Mouse (Mus musculus) limb, embryonic 15.5 days (tissue): Measurements from ENCODE around the gene Shroom1. TPM values are rescaled to one million over a fixed set of nuclear protein-coding genes. Genes with fewer than 3 reads are reported as not detected.

ENCODE experiments used
- ATAC-seq: fragments of 200-750 bp; cut with Nextera tagmentation; 2 replicates; pipeline ENCODE4 v1.8.0; 2017; ENCODE audit warnings: low read depth, moderate TSS enrichment; ENCODE audit not compliant: insufficient number of reproducible peaks, low FRiP score, low TSS enrichment
- H3K27ac ChIP-seq: fragments of 300-500 bp; sonication (generic); 2 replicates; pipeline ENCODE4 v1.5.1; 2015; ENCODE audit warnings: moderate library complexity, mild to moderate bottlenecking, inconsistent platforms
- H3K27me3 ChIP-seq: fragments of 300-500 bp; sonication (generic); 2 replicates; pipeline ENCODE4 v1.6.1; 2015; ENCODE audit warnings: inconsistent platforms
- H3K36me3 ChIP-seq: fragments of 300-500 bp; sonication (generic); 2 replicates; pipeline ENCODE4 v1.6.1; 2015; ENCODE audit warnings: inconsistent platforms
- H3K4me1 ChIP-seq: fragments of 300-500 bp; sonication (generic); 2 replicates; pipeline ENCODE4 v1.6.1; 2015; ENCODE audit warnings: inconsistent platforms
- H3K4me2 ChIP-seq: fragments of 300-500 bp; sonication (generic); 2 replicates; pipeline ENCODE4 v1.6.1; 2015; ENCODE audit warnings: mild to moderate bottlenecking, inconsistent platforms
- H3K4me3 ChIP-seq: fragments of 300-500 bp; sonication (generic); 2 replicates; pipeline ENCODE4 v1.5.1; 2015; ENCODE audit warnings: mild to moderate bottlenecking, inconsistent platforms
- H3K9ac ChIP-seq: fragments of 300-500 bp; sonication (generic); 2 replicates; pipeline ENCODE4 v1.6.1; 2015; ENCODE audit warnings: inconsistent platforms
- H3K9me3 ChIP-seq: fragments of 300-500 bp; sonication (generic); 2 replicates; pipeline ENCODE4 v1.6.1; 2016; ENCODE audit warnings: inconsistent platforms
- WGBS: fragments of 180-500 bp; shearing (Covaris S2); methylation state at CpG from one replicate; pipeline ENCODE4 v1.1.7; 2015; 5-methylcytosine and 5-hydroxymethylcytosine counted together
- polyA plus RNA-seq: library from polyadenylated mRNA; unstranded; fragments of >200 nt; fragmentation: Nextera tagmentation; extraction: Ambion mirVana; gene quantifications from 2 replicates; pipeline ENCODE4 v1.2.1, GENCODE M21; 2015

The Shroom1 gene
- polyA plus RNA-seq, 1 experiment from 2014 or later = 4.6 TPM

GRCm38 (mm10) chr11:53486351-53486750, 29.3 kb downstream of the Shroom1 start:
- no peak overlapping the region for H3K4me2 ChIP-seq
- H3K9ac ChIP-seq = no peak overlapping the region
- H3K36me3 ChIP-seq = no peaks in the 10 kb centered on the region
- peaks cover 29% of the 10 kb centered on the region for H3K27me3 ChIP-seq
- no peaks in the 10 kb centered on the region for H3K9me3 ChIP-seq
- H3K27ac ChIP-seq = no peak overlapping the region
- peaks cover 13% of the 10 kb centered on the region for H3K4me1 ChIP-seq
- 69% methylated on average over 3 of the region's 3 CpGs for WGBS
- ATAC-seq = no peak
- no peak overlapping the region for H3K4me3 ChIP-seq

- peak overlapping the region; percentile 44 for H3K4me2 ChIP-seq
- no peaks in the 10 kb centered on the region for H3K9me3 ChIP-seq
- WGBS = 6% methylated on average over 27 of the region's 27 CpGs
- peaks cover 25% of the 10 kb centered on the region for H3K27me3 ChIP-seq
- 0 out of 2 replicates have a peak overlapping the region, but pooled peaks have one; percentile 7 for H3K9ac ChIP-seq
- H3K27ac ChIP-seq = no peak overlapping the region
- H3K36me3 ChIP-seq = no peaks in the 10 kb centered on the region
- H3K4me3 ChIP-seq = peak overlapping the region; percentile 21
- H3K4me1 ChIP-seq = peaks cover 16% of the 10 kb centered on the region
- ATAC-seq = peak; percentile 33; the same call in 1 of the 2 replicates
Measured at GRCm38 (mm10) chr11:53486822-53487594, 30.0 kb downstream of the Shroom1 start.

DNA sequence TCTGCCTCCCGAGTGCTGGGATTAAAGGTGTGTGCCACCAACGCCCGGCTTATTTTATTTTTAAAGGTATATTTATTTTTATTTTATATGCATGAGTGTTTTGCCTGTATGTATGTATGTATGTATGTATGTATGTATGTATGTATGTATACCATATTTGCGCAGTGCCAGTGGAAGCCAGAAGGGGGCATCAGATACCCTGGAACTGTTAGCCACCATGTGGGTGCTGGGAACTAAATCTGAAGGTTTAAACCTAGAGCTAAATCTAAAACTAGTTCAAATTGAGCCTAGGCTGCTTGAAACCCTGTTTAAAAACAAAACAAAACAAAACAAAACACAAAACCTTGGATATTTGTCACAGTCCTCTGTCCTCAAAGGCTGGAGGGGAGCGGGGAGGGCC, 32.0 kb downstream of the Shroom1 start:
- Histone ChIP-seq H3K9me3 (no peaks in the 10 kb centered on the region), H3K27me3 (peaks cover 17% of the 10 kb centered on the region), H3K4me1 (peaks cover 18% of the 10 kb centered on the region), H3K27ac (no peak overlapping the region), H3K9ac (no peak overlapping the region), H3K4me2 (no peak overlapping the region), H3K36me3 (no peaks in the 10 kb centered on the region), H3K4me3 (no peak overlapping the region)
- ATAC-seq = no peak
- 94% methylated on average over 5 of the region's 5 CpGs for WGBS

DNA sequence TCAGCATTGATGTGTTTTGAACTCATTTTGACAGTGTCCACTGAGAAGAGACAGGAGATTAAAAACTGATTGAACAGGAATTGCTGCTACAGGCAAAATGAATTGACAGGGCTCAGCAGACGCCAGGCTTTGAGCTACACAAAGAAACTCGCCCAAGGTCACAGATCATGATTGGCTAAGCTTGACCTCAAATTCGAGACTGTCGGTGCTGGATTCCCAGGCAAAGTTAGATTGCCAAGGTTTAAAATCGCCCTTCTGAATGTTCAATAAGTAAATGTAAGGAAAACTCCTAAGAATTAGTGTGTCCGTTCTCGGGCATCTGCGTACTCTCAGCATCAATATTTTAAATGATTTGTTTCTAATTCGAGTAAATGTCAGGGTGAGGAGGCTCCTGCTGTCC, 32.4 kb downstream of the Shroom1 start:
- 82% methylated on average over 9 of the region's 9 CpGs for WGBS
- Histone ChIP-seq H3K9ac (no peak overlapping the region), H3K27me3 (peaks cover 17% of the 10 kb centered on the region), H3K36me3 (no peaks in the 10 kb centered on the region), H3K27ac (no peak overlapping the region), H3K9me3 (no peaks in the 10 kb centered on the region), H3K4me2 (no peak overlapping the region), H3K4me1 (peaks cover 18% of the 10 kb centered on the region), H3K4me3 (no peak overlapping the region)
- ATAC-seq = no peak

- Histone ChIP-seq H3K36me3 (no peaks in the 10 kb centered on the region), H3K4me1 (peaks cover 13% of the 10 kb centered on the region), H3K4me2 (no peak overlapping the region), H3K4me3 (no peak overlapping the region), H3K27me3 (peaks cover 7% of the 10 kb centered on the region), H3K9me3 (no peaks in the 10 kb centered on the region), H3K27ac (no peak overlapping the region), H3K9ac (no peak overlapping the region)
- WGBS = 36% methylated on average over 8 of the region's 8 CpGs
- no peak for ATAC-seq
Measured at GRCm38 (mm10) chr11:53491954-53492401, 35.0 kb downstream of the Shroom1 start.

DNA sequence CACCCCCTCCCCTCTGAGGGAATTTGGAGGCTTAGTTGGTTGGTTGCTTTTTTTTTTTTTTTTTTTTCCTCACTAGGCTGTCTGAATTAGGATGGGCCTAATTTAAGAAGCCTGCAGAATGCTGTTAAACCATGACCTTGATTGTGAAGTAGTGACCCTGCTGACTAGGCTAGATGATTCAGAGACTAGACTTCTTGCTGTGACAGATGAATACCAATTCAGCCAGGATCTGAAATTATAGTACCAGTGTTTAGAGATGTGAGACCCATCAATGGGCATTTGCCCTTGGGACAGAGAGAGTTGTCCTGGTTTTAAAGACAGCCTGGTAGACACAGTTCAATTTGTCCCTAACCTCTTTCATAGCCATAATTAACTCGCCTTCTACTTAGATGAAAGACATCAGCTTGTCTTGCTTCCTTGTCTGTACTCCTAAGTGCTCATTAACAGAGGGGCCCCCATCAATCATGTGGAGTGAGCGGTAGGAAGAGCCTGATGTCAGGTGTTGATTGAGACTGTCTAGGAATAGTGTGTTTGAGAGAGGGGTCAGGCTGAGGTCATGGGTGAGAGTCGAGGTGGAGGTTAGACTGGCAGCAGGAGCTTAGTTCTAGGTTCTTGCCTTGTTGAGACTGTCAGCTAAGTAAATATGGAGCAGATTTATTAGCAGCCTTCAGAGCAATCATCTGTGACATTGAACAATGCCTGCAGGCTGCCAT, 36.4 kb downstream of the Shroom1 start:
- no peaks in the 10 kb centered on the region for H3K9me3 ChIP-seq
- 37% methylated on average over 3 of the region's 3 CpGs for WGBS
- H3K27me3 ChIP-seq = no peaks in the 10 kb centered on the region
- H3K27ac ChIP-seq = no peak overlapping the region
- ATAC-seq = no peak
- peaks cover 7% of the 10 kb centered on the region; the same call in 1 of the 2 replicates for H3K4me1 ChIP-seq
- H3K9ac ChIP-seq = no peak overlapping the region
- H3K36me3 ChIP-seq = no peaks in the 10 kb centered on the region
- H3K4me3 ChIP-seq = no peak overlapping the region
- H3K4me2 ChIP-seq = no peak overlapping the region

DNA sequence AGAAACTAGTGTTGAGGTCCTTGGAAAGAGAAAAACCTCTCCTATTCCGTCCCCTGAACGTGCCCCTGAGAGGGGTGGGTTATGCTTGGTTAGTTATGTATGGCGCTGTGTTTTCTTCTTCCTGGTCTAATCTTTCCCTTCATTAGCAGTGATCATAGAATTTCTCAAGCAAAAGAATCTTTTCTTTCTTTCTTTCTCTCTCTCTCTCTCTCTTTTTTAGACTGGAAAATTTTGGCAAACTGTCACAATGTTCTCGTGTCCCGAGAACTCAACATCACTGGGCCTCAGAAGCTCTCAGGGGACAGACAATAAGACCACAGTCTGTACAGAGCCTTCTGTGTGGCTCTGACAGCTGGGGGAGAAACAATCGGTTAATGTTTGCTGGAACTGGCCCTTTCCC, 38.4 kb downstream of the Shroom1 start:
- Histone ChIP-seq H3K27ac (peak overlapping the region; percentile 13; the same call in 1 of the 2 replicates), H3K36me3 (no peaks in the 10 kb centered on the region), H3K27me3 (no peaks in the 10 kb centered on the region), H3K4me1 (peaks cover 8% of the 10 kb centered on the region), H3K4me2 (no peak overlapping the region), H3K4me3 (no peak overlapping the region), H3K9me3 (no peaks in the 10 kb centered on the region), H3K9ac (no peak overlapping the region)
- WGBS = 51% methylated on average over 6 of the region's 6 CpGs
- ATAC-seq = no peak

DNA sequence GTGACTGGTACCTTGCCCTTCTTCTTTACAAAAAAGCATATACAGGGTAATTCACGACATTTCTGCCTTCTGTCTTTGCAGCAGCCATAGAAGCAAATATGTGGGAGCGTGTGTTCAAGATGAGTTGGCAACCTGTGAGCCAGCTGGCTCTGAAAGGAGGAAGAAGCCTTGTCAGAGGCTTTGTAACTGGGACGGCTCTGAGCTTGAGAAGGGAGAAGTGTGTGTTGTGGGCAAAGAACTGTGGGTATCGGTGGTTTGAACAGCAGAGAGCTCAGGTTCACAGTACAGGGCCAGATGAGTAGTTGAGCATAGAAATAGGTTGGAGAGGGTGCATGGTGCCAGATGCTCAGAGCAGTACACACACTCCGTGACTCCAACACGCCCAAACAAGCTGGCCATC, 39.9 kb downstream of the Shroom1 start:
- Histone ChIP-seq H3K4me1 (peaks cover 10% of the 10 kb centered on the region), H3K27ac (no peak overlapping the region), H3K4me3 (no peak overlapping the region), H3K36me3 (no peaks in the 10 kb centered on the region), H3K9me3 (no peaks in the 10 kb centered on the region), H3K4me2 (no peak overlapping the region), H3K9ac (no peak overlapping the region), H3K27me3 (no peaks in the 10 kb centered on the region)
- WGBS = 67% methylated on average over 6 of the region's 6 CpGs
- ATAC-seq = no peak

DNA sequence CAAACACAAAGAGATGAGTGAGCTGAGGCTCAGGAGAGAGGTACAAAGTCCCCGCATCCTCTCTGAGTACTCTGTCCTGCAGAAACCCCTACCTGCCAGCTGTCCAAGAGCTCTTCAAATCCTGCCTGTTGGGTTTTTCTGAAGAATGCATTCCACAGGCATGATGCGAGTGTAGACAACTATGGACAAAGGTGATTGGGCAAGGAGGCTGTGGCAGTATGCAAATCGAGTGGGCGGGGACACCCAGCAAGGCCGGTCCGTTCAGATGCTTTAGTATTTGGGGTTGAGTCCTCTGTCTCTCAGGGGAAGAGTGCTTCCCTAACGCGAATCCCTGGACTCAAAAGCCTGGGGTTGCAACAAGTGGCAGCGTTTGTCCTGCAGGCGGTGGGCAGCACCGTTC, 43.6 kb downstream of the Shroom1 start:
- H3K4me3 ChIP-seq = no peak overlapping the region
- no peak overlapping the region for H3K9ac ChIP-seq
- H3K27me3 ChIP-seq = no peaks in the 10 kb centered on the region
- no peak overlapping the region for H3K27ac ChIP-seq
- ATAC-seq = no peak
- peaks cover 13% of the 10 kb centered on the region for H3K4me1 ChIP-seq
- H3K9me3 ChIP-seq = no peaks in the 10 kb centered on the region
- 10% methylated on average over 11 of the region's 11 CpGs for WGBS
- H3K4me2 ChIP-seq = no peak overlapping the region
- no peaks in the 10 kb centered on the region for H3K36me3 ChIP-seq

GRCm38 (mm10) chr11:53502039-53502765, 45.2 kb downstream of the Shroom1 start:
- Histone ChIP-seq H3K4me2 (no peak overlapping the region), H3K27ac (no peak overlapping the region), H3K36me3 (no peaks in the 10 kb centered on the region), H3K9me3 (no peaks in the 10 kb centered on the region), H3K4me3 (no peak overlapping the region), H3K27me3 (no peaks in the 10 kb centered on the region), H3K9ac (no peak overlapping the region), H3K4me1 (peaks cover 11% of the 10 kb centered on the region)
- ATAC-seq = no peak
- 75% methylated on average over 8 of the region's 8 CpGs for WGBS

GRCm38 (mm10) chr11:53503738-53504137, 46.7 kb downstream of the Shroom1 start:
- ATAC-seq = no peak
- 85% methylated on average over 5 of the region's 5 CpGs for WGBS
- no peak overlapping the region for H3K9ac ChIP-seq
- no peaks in the 10 kb centered on the region for H3K9me3 ChIP-seq
- peaks cover 11% of the 10 kb centered on the region for H3K4me1 ChIP-seq
- no peak overlapping the region for H3K27ac ChIP-seq
- no peak overlapping the region for H3K4me2 ChIP-seq
- no peak overlapping the region for H3K4me3 ChIP-seq
- no peaks in the 10 kb centered on the region for H3K36me3 ChIP-seq
- H3K27me3 ChIP-seq = no peaks in the 10 kb centered on the region

DNA sequence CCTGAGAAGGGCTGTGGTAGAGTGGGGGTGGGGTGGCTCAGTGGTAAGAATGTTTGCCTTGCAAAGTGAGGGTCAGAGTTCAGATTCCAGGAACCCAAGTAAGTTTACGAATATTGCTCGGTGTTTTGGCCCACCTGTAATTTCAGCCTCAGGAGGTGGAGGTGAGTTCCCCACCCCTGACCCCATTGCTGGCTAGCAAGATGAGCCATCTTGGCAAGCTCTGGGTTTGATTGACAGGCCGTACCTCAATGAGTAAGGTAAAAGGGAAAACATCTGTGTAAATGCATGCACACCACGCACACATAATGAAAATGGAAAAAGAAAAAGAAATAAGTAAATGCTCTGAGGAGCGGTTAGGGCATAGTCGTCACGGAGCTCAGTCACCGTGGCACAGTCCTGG, 47.4 kb downstream of the Shroom1 start:
- Histone ChIP-seq H3K4me2 (no peak overlapping the region), H3K27me3 (no peaks in the 10 kb centered on the region), H3K9me3 (no peaks in the 10 kb centered on the region), H3K4me3 (no peak overlapping the region), H3K9ac (no peak overlapping the region), H3K4me1 (peaks cover 11% of the 10 kb centered on the region), H3K27ac (no peak overlapping the region), H3K36me3 (no peaks in the 10 kb centered on the region)
- no peak for ATAC-seq
- WGBS = 82% methylated on average over 8 of the region's 8 CpGs
